Mouse (Mus musculus) liver, embryonic 14.5 days (tissue): ENCODE measurements at regions not wholly inside any gene's neighbourhood (a gene's known extent, or its start where the extent isn't known, plus 50 kb on each side); places are given as distances from the start of the nearest gene placed in this dataset.

ENCODE experiments used
- ATAC-seq: fragments of 200-750 bp; cut with Nextera tagmentation; 2 replicates; pipeline ENCODE4 v1.8.0; 2017; ENCODE audit warnings: moderate number of reproducible peaks, mild to moderate bottlenecking, moderate library complexity; ENCODE audit not compliant: insufficient read depth
- DNase-seq, 3 experiments: peaks; one replicate each; pipeline ENCODE4 v3.0.0-alpha.2; 2012 to 2013; ENCODE audit warnings: low read depth in 3 of 3, low spot score in 3 of 3
- H3K27ac ChIP-seq: fragments of 300-500 bp; sonication (generic); 2 replicates; pipeline ENCODE4 v1.5.1; 2014; ENCODE audit warnings: moderate library complexity, mild to moderate bottlenecking, control low read depth, inconsistent platforms
- H3K27me3 ChIP-seq: fragments of 300-500 bp; sonication (generic); 2 replicates; pipeline ENCODE4 v1.6.1; 2014; ENCODE audit warnings: mild to moderate bottlenecking, low read length, moderate library complexity; ENCODE audit not compliant: control insufficient read depth, insufficient read depth
- H3K36me3 ChIP-seq: fragments of 300-500 bp; sonication (generic); replicated peaks from 2 replicates; pipeline ENCODE4 v1.6.1; 2014; ENCODE audit warnings: low read depth; ENCODE audit not compliant: control insufficient read depth, insufficient read depth
- H3K4me1 ChIP-seq, 2 experiments: fragments of 200-500 bp in 1 of 2; fragments of 300-500 bp in 1 of 2; sonication (generic) in 1 of 2; replicated peaks; 2 replicates each; pipeline ENCODE4 v1.6.1; 2012 to 2014; ENCODE audit warnings: antibody characterized with exemption in 1 of 2, inconsistent platforms in 1 of 2, low read length in 1 of 2; ENCODE audit not compliant: control insufficient read depth in 2 of 2, insufficient read depth in 2 of 2
- H3K4me2 ChIP-seq: fragments of 300-500 bp; sonication (generic); 2 replicates; pipeline ENCODE4 v1.6.1; 2014; ENCODE audit warnings: low read depth, mild to moderate bottlenecking, control low read depth, moderate library complexity
- H3K4me3 ChIP-seq, 2 experiments: fragments of 200-500 bp in 1 of 2; fragments of 300-500 bp in 1 of 2; sonication (generic) in 1 of 2; 2 replicates each; pipeline ENCODE4 v1.5.1; 2012 to 2014; ENCODE audit warnings: low read depth in 2 of 2, low read length in 2 of 2, mild to moderate bottlenecking in 2 of 2, control low read depth in 1 of 2, inconsistent platforms in 1 of 2, moderate library complexity in 1 of 2; ENCODE audit not compliant: insufficient read depth in 1 of 2
- H3K9ac ChIP-seq: fragments of 300-500 bp; sonication (generic); replicated peaks from 2 replicates; pipeline ENCODE4 v1.6.1; 2014; ENCODE audit warnings: mild to moderate bottlenecking, control low read depth, moderate library complexity
- H3K9me3 ChIP-seq: fragments of 300-500 bp; sonication (generic); 2 replicates; pipeline ENCODE4 v1.6.1; 2016; ENCODE audit warnings: low read length, mixed read lengths; ENCODE audit not compliant: control insufficient read depth
- CTCF ChIP-seq: IDR thresholded peaks from 2 replicates; pipeline ENCODE4 v1.5.1; 2016; ENCODE audit warnings: antibody characterized with exemption, low read depth, control low read depth
- EP300 ChIP-seq: IDR thresholded peaks from 2 replicates; pipeline ENCODE4 v1.6.1; 2016; ENCODE audit warnings: antibody characterized with exemption, low read depth
- WGBS: fragments of 180-500 bp; shearing (Covaris S2); extraction: QIAGEN DNeasy Blood & Tissue Kit; methylation state at CpG from one replicate; pipeline ENCODE4 v1.1.7; 2014; ENCODE audit not compliant: insufficient replicate concordance; 5-methylcytosine and 5-hydroxymethylcytosine counted together

- no peak overlapping the region for H3K27ac ChIP-seq
- H3K4me1 ChIP-seq = no peaks in the 10 kb centered on the region; a peak in 1 of 4 replicates
- H3K9ac ChIP-seq = no peak overlapping the region
- TF ChIP-seq EP300 (no peak), CTCF (no peak)
- no peak overlapping the region for H3K4me2 ChIP-seq
- ATAC-seq (peak; percentile 39; the same call in 1 of the 2 replicates), DNase-seq (peak in 1 of 3 experiments; percentile 2)
- 65% methylated on average over 12 of the region's 12 CpGs for WGBS
- H3K9me3 ChIP-seq = no peaks in the 10 kb centered on the region
- H3K4me3 ChIP-seq = no peak overlapping the region
- H3K27me3 ChIP-seq = no peaks in the 10 kb centered on the region
- no peaks in the 10 kb centered on the region for H3K36me3 ChIP-seq
Measured at GRCm38 (mm10) chr1:186549207-186549606, 156.6 kb downstream of the Tgfb2 start.

GRCm38 (mm10) chr1:186546386-186547185 is 159.2 kb downstream of the Tgfb2 start:
- Histone ChIP-seq H3K4me1 (no peaks in the 10 kb centered on the region), H3K9me3 (no peaks in the 10 kb centered on the region), H3K4me2 (no peak overlapping the region), H3K36me3 (no peaks in the 10 kb centered on the region), H3K9ac (no peak overlapping the region), H3K27ac (no peak overlapping the region), H3K27me3 (no peaks in the 10 kb centered on the region), H3K4me3 (no peak overlapping the region)
- 56% methylated on average over 22 of the region's 22 CpGs for WGBS
- no peak for ATAC-seq
- DNase-seq = no peak
- TF ChIP-seq CTCF (no peak), EP300 (no peak)

GRCm38 (mm10) chr1:186540070-186540469 is 165.7 kb downstream of the Tgfb2 start:
- ATAC-seq = no peak

GRCm38 (mm10) chr1:186538233-186538632 is 167.6 kb downstream of the Tgfb2 start:
- Histone ChIP-seq H3K9me3 (no peaks in the 10 kb centered on the region), H3K4me2 (no peak overlapping the region), H3K27ac (no peak overlapping the region), H3K4me1 (no peaks in the 10 kb centered on the region), H3K27me3 (no peaks in the 10 kb centered on the region), H3K4me3 (no peak overlapping the region), H3K36me3 (no peaks in the 10 kb centered on the region), H3K9ac (no peak overlapping the region)
- DNase-seq (no peak), ATAC-seq (no peak)
- 42% methylated on average over 3 of the region's 3 CpGs for WGBS
- TF ChIP-seq CTCF (no peak), EP300 (no peak)

More at GRCm38 (mm10) chr1:186540070-186540469, 165.7 kb downstream of the Tgfb2 start:
- Histone ChIP-seq H3K4me2 (no peak overlapping the region), H3K36me3 (no peaks in the 10 kb centered on the region), H3K4me3 (no peak overlapping the region), H3K27ac (no peak overlapping the region), H3K4me1 (no peaks in the 10 kb centered on the region), H3K9ac (no peak overlapping the region), H3K9me3 (no peaks in the 10 kb centered on the region), H3K27me3 (no peaks in the 10 kb centered on the region)
- 73% methylated on average over 2 of the region's 2 CpGs for WGBS
- TF ChIP-seq CTCF (no peak), EP300 (no peak)
- DNase-seq = no peak

GRCm38 (mm10) chr1:186515976-186516375 is 189.8 kb downstream of the Tgfb2 start:
- H3K9ac ChIP-seq = no peak overlapping the region
- no peaks in the 10 kb centered on the region for H3K36me3 ChIP-seq
- 67% methylated on average over 6 of the region's 6 CpGs for WGBS
- ATAC-seq (no peak), DNase-seq (no peak)
- no peak overlapping the region for H3K27ac ChIP-seq
- no peaks in the 10 kb centered on the region for H3K4me1 ChIP-seq
- H3K4me3 ChIP-seq = no peak overlapping the region
- H3K9me3 ChIP-seq = no peaks in the 10 kb centered on the region
- no peak overlapping the region for H3K4me2 ChIP-seq
- TF ChIP-seq EP300 = no peak
- no peak for TF ChIP-seq CTCF
- H3K27me3 ChIP-seq = no peaks in the 10 kb centered on the region
